Mouse (Mus musculus): ENCODE results near the gene Nlgn1. TPM values are rescaled to one million over a fixed set of nuclear protein-coding genes. Genes with fewer than 3 reads are reported as not detected.

Nlgn1 gene
- total RNA-seq, 2 experiments from 2014 or later, result 102 to 110 TPM

DNA sequence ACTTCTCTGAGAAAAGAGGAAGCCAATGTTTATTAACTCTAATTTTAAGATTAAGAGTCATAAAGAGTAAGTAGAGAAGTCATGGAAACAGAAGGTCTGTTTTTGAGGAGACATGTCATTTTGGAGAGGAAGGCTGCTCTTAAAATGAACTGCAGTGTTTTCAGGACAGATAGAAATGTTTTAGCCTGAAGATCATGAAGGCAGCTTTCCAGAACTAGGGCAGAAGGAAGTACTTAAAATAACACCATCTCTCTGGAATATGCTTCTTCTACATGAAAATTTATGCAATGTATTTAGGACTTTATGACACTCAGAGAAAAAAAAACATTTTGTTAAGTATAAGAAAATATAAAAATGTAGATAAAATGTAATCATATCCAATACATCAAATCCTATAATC, 905.3 kb downstream of the Nlgn1 start:
- DNase-seq, result no peak
- intact Hi-C loops (cut with DNase I), result no loop called here

DNA sequence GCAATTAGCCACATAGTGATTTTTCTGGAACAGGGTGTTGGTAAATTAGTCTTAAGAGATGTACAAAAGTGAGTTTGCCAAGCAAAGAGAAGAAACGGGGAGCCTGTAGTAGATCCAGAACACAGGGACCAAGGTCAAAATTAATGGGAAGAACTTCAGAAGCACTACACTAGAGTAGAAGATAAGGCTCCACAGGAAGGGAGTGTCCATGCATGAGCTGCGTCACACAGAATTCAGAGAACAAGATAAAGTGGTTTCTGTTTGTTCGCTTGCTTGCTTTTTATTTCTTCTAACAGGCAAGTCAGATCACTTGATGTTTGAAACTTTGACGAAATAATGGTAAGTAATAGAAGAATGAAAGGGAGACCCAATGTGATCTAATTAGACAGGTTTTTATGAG, 920.3 kb downstream of the Nlgn1 start:
- DNase-seq, result no peak

More for the DNA sequence above, 920.3 kb downstream of the Nlgn1 start:
- intact Hi-C loops (cut with DNase I), result no loop called here

Measured in left cerebral cortex, postnatal 4 days (tissue).